Mouse (Mus musculus) liver, embryonic 11.5 days (tissue): ENCODE data around the gene Akt1. TPM values are rescaled to one million over a fixed set of nuclear protein-coding genes. Genes with fewer than 3 reads are reported as not detected.

Experiments
- ATAC-seq: fragments of 200-750 bp; cut with Nextera tagmentation; replicated peaks from 2 replicates; pipeline ENCODE4 v1.8.0; 2017; ENCODE audit warnings: moderate number of reproducible peaks, mild to moderate bottlenecking, moderate TSS enrichment, moderate library complexity; ENCODE audit not compliant: low FRiP score
- DNase-seq: peaks from one replicate; pipeline ENCODE4 v3.0.0-alpha.2; 2017; ENCODE audit warnings: low spot score
- H3K27ac ChIP-seq: fragments of 300-500 bp; sonication (generic); 2 replicates; pipeline ENCODE4 v1.5.1; 2014; ENCODE audit warnings: mild to moderate bottlenecking, low read depth, low read length, control low read depth
- H3K27me3 ChIP-seq: fragments of 300-500 bp; sonication (generic); replicated peaks from 2 replicates; pipeline ENCODE4 v1.6.1; 2014; ENCODE audit warnings: low read length, mixed read lengths; ENCODE audit not compliant: control insufficient read depth, insufficient read depth
- H3K36me3 ChIP-seq: fragments of 300-500 bp; sonication (generic); 2 replicates; pipeline ENCODE4 v1.6.1; 2014; ENCODE audit warnings: mild to moderate bottlenecking, low read length, moderate library complexity, mixed read lengths; ENCODE audit not compliant: control insufficient read depth, insufficient read depth
- H3K4me1 ChIP-seq: fragments of 300-500 bp; sonication (generic); replicated peaks from 2 replicates; pipeline ENCODE4 v1.6.1; 2014; ENCODE audit warnings: low read length, mixed read lengths; ENCODE audit not compliant: control insufficient read depth, insufficient read depth
- H3K4me2 ChIP-seq: fragments of 300-500 bp; sonication (generic); 2 replicates; pipeline ENCODE4 v1.6.1; 2014; ENCODE audit warnings: mild to moderate bottlenecking, control low read depth, moderate library complexity
- H3K4me3 ChIP-seq: fragments of 300-500 bp; sonication (generic); 2 replicates; pipeline ENCODE4 v1.5.1; 2014; ENCODE audit warnings: low read depth, low read length, control low read depth
- H3K9ac ChIP-seq: fragments of 300-500 bp; sonication (generic); 2 replicates; pipeline ENCODE4 v1.6.1; 2014; ENCODE audit warnings: low read depth, low read length, control low read depth
- H3K9me3 ChIP-seq: fragments of 300-500 bp; sonication (generic); 2 replicates; pipeline ENCODE4 v1.6.1; 2016; ENCODE audit warnings: low read length, inconsistent platforms, mixed read lengths; ENCODE audit not compliant: control insufficient read depth
- WGBS: fragments of 180-500 bp; shearing (Covaris S2); extraction: QIAGEN DNeasy Blood & Tissue Kit; methylation state at CpG from one replicate; pipeline ENCODE4 v1.1.7; 2014; 5-methylcytosine and 5-hydroxymethylcytosine counted together
- polyA plus RNA-seq: library from polyadenylated mRNA; unstranded; fragments of >200 nt; fragmentation: Nextera tagmentation; extraction: Ambion mirVana; gene quantifications from 2 replicates; pipeline ENCODE4 v1.2.1, GENCODE M21; 2014

Akt1 gene
- polyA plus RNA-seq, 1 experiment from 2014 or later = 62.9 TPM

- peaks cover 68% of the 10 kb centered on the region for H3K36me3 ChIP-seq
- H3K9me3 ChIP-seq = no peaks in the 10 kb centered on the region
- peaks cover 9% of the 10 kb centered on the region for H3K4me1 ChIP-seq
- 61% methylated on average over 5 of the region's 5 CpGs for WGBS
- no peak overlapping the region for H3K9ac ChIP-seq
- H3K4me2 ChIP-seq = no peak overlapping the region
- H3K4me3 ChIP-seq = no peak overlapping the region
- H3K27ac ChIP-seq = peak overlapping the region; percentile 62
- ATAC-seq (peak; percentile 18; the same call in 1 of the 2 replicates), DNase-seq (no peak)
- H3K27me3 ChIP-seq = no peaks in the 10 kb centered on the region
Observed at GRCm38 (mm10) chr12:112660576-112661326, 13.9 kb downstream of the Akt1 start.

GRCm38 (mm10) chr12:112659109-112659508 is 15.6 kb downstream of the Akt1 start:
- Histone ChIP-seq H3K9ac (no peak overlapping the region), H3K9me3 (no peaks in the 10 kb centered on the region), H3K27ac (no peak overlapping the region), H3K4me3 (no peak overlapping the region), H3K27me3 (no peaks in the 10 kb centered on the region), H3K4me2 (no peak overlapping the region), H3K4me1 (peaks cover 9% of the 10 kb centered on the region), H3K36me3 (peaks cover 67% of the 10 kb centered on the region)
- 88% methylated on average over 6 of the region's 6 CpGs for WGBS
- DNase-seq = no peak
- no peak for ATAC-seq

- Histone ChIP-seq H3K9me3 (no peaks in the 10 kb centered on the region), H3K4me3 (no peak overlapping the region), H3K27ac (no peak overlapping the region), H3K9ac (no peak overlapping the region), H3K4me1 (peaks cover 9% of the 10 kb centered on the region), H3K4me2 (no peak overlapping the region), H3K27me3 (no peaks in the 10 kb centered on the region), H3K36me3 (peaks cover 66% of the 10 kb centered on the region)
- DNase-seq (no peak), ATAC-seq (no peak)
- WGBS = 90% methylated on average over 7 of the region's 7 CpGs
Observed at GRCm38 (mm10) chr12:112658619-112659018, 16.1 kb downstream of the Akt1 start.

GRCm38 (mm10) chr12:112654076-112654475 is 20.6 kb downstream of the Akt1 start:
- Histone ChIP-seq H3K36me3 (peaks cover 56% of the 10 kb centered on the region), H3K9ac (no peak overlapping the region), H3K27me3 (no peaks in the 10 kb centered on the region), H3K4me2 (no peak overlapping the region), H3K4me1 (no peaks in the 10 kb centered on the region), H3K9me3 (no peaks in the 10 kb centered on the region), H3K4me3 (no peak overlapping the region), H3K27ac (no peak overlapping the region)
- ATAC-seq = no peak
- no peak for DNase-seq
- 93% methylated on average over 5 of the region's 5 CpGs for WGBS

GRCm38 (mm10) chr12:112653157-112653824 is 21.4 kb downstream of the Akt1 start:
- WGBS = 51% methylated on average over 7 of the region's 7 CpGs
- Histone ChIP-seq H3K36me3 (peaks cover 54% of the 10 kb centered on the region), H3K27me3 (no peaks in the 10 kb centered on the region), H3K9ac (no peak overlapping the region), H3K4me1 (no peaks in the 10 kb centered on the region), H3K27ac (no peak overlapping the region), H3K9me3 (no peaks in the 10 kb centered on the region), H3K4me3 (no peak overlapping the region), H3K4me2 (no peak overlapping the region)
- ATAC-seq (peak; percentile 50), DNase-seq (peak; percentile 68)

- 78% methylated on average over 5 of the region's 5 CpGs for WGBS
- DNase-seq = no peak
- H3K9me3 ChIP-seq = no peaks in the 10 kb centered on the region
Observed at GRCm38 (mm10) chr12:112651778-112652439, 22.8 kb downstream of the Akt1 start.

GRCm38 (mm10) chr12:112648081-112648480 is 26.6 kb downstream of the Akt1 start:
- no peaks in the 10 kb centered on the region for H3K27me3 ChIP-seq
- ATAC-seq (no peak), DNase-seq (no peak)
- no peak overlapping the region for H3K9ac ChIP-seq
- no peak overlapping the region for H3K4me3 ChIP-seq
- H3K36me3 ChIP-seq = peaks cover 28% of the 10 kb centered on the region
- peaks cover 16% of the 10 kb centered on the region for H3K4me1 ChIP-seq
- WGBS = 90% methylated on average over 5 of the region's 5 CpGs
- no peak overlapping the region for H3K27ac ChIP-seq
- H3K9me3 ChIP-seq = no peaks in the 10 kb centered on the region
- H3K4me2 ChIP-seq = no peak overlapping the region

More at GRCm38 (mm10) chr12:112651778-112652439, 22.8 kb downstream of the Akt1 start:
- Histone ChIP-seq H3K4me2 (no peak overlapping the region), H3K27me3 (no peaks in the 10 kb centered on the region), H3K27ac (no peak overlapping the region), H3K4me1 (no peaks in the 10 kb centered on the region), H3K4me3 (no peak overlapping the region), H3K36me3 (peaks cover 51% of the 10 kb centered on the region), H3K9ac (no peak overlapping the region)
- no peak for ATAC-seq

GRCm38 (mm10) chr12:112646139-112646538 is 28.5 kb downstream of the Akt1 start:
- H3K27ac ChIP-seq = no peak overlapping the region
- H3K9me3 ChIP-seq = no peaks in the 10 kb centered on the region
- H3K9ac ChIP-seq = peak overlapping the region; percentile 84
- H3K4me3 ChIP-seq = peak overlapping the region; percentile 79
- peak overlapping the region; percentile 99 for H3K4me2 ChIP-seq
- DNase-seq (no peak), ATAC-seq (no peak)
- peaks cover 16% of the 10 kb centered on the region for H3K4me1 ChIP-seq
- H3K27me3 ChIP-seq = no peaks in the 10 kb centered on the region
- WGBS = 59% methylated on average over 6 of the region's 6 CpGs
- H3K36me3 ChIP-seq = peaks cover 22% of the 10 kb centered on the region
